Mouse (Mus musculus): Measurements from ENCODE around the gene Ccdc194.

The Ccdc194 gene

DNA sequence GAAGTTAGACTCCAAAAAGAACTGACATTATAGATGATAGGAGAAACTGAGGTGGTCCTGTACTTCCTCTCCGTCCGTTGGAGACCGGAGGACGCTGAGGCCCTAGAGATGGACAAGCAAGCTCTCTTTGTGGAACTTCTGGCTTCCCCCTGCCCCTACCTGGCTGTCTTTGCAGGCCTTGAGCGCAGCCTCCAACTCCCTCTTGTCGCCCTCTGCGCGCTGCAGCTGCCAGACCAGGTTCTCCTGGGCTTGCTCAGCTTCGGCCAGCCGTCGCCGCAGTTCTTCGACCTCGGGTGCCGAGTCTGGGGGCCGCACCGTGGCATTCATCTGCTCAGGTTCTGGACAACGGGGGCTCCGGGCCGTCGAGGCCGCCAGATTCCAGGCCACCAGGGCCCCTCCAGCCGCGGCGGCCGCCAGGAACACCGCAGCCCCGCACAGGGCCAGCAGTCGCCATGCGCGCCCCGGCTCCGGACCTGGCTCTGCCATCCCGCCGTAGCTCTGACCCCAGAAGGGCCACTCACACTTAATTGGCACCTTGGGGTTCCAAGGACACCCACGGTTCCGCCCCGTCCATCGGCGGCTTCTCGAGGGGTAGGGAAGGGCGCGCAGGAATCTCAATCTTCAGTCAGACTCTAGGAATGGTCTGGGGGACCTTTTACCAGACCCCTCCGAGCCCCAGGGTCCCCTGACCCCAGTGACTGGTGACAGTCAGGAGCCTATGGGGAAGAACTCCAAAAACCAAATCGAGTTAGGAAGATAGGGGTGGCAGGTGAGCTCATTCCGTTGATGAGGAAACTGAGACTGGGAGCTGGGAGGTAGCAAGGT, at the start of gene Ccdc194:
TSS of gene Ccdc194 (minus strand) at position 486 of the 825 bp plus-strand sequence.
- in situ Hi-C loops (cut with MseI, MboI), result no loop called here

- in situ Hi-C loops (cut with MseI, MboI), result no loop called here
Observed at GRCm38 (mm10) chr8:71575020-71575419, 49.5 kb upstream of the Ccdc194 start.

- in situ Hi-C loops (cut with MseI, MboI), result no loop called here
Observed at GRCm38 (mm10) chr8:71574426-71574825, 48.9 kb upstream of the Ccdc194 start.

GRCm38 (mm10) chr8:71572847-71573633, 47.5 kb upstream of the Ccdc194 start:
- in situ Hi-C loops (cut with MseI, MboI), result no loop called here

DNA sequence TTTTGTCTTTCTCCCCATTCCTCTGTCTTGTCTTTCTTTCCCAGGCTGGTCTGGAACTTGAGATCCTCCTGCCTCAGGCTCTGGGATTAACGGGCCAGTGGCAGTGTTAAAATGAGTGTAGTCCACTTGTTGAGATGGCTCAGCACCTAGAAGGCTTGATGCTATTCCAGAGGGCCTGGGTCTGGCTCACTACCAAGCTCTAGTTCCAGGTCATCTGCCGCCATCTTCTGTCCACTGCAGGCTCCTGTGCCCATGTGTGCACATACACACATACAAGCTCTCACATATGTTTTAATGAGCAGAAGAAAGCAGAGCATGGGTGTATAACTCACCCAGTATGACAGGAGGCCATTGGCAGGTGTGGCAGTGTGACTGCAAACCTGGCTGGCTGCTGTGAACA, 46.6 kb upstream of the Ccdc194 start:
- in situ Hi-C loops (cut with MseI, MboI), result no loop called here

DNA sequence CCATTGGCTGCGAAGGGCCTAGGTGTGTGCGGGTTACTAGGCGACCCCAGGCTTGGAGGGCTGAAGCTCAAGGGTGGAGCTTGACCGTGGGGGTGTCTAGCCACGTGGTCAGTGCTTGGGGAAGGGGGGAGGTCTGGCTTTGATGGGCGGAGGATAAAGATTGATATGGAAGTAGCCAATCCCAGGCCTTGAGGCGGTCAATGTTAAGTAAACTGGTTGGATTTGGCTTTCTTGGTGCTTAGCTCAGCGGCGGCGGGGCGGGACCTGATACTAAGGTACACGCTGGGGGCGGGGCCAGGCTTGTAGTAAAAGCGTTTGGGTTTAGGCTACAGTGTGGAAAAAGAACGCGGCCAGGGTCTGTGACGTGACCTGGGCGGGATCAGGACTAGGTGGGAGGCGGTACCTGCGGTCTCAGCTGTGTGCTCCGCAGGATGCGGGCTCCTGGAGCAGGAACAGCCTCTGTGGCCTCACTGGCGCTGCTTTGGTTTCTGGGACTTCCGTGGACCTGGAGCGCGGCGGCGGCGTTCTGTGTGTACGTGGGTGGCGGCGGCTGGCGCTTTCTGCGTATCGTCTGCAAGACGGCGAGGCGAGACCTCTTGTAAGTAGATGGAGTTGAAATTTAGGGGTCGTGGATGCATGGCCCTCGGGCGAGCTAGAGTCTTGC, 44.9 kb upstream of the Ccdc194 start:
- in situ Hi-C loops (cut with MseI, MboI), result no loop called here

GRCm38 (mm10) chr8:71569366-71570290, 44.1 kb upstream of the Ccdc194 start:
- in situ Hi-C loops (cut with MseI, MboI), result loop anchor here (10.0 kb wide), 2 partner anchors 85 to 95 kb away; no protein-coding TSS in a partner anchor

GRCm38 (mm10) chr8:71568941-71569340, 43.4 kb upstream of the Ccdc194 start:
- in situ Hi-C loops (cut with MseI, MboI), result loop anchor here (10.0 kb wide), 2 partner anchors 86 to 96 kb away; no protein-coding TSS in a partner anchor

- in situ Hi-C loops (cut with MseI, MboI), result loop anchor here (10.0 kb wide), 2 partner anchors 86 to 96 kb away; no protein-coding TSS in a partner anchor
Observed at GRCm38 (mm10) chr8:71568387-71568937, 43.0 kb upstream of the Ccdc194 start, which contains the start of gene Slc27a1. TSS of gene Slc27a1 (plus strand) at chr8:71568882.

DNA sequence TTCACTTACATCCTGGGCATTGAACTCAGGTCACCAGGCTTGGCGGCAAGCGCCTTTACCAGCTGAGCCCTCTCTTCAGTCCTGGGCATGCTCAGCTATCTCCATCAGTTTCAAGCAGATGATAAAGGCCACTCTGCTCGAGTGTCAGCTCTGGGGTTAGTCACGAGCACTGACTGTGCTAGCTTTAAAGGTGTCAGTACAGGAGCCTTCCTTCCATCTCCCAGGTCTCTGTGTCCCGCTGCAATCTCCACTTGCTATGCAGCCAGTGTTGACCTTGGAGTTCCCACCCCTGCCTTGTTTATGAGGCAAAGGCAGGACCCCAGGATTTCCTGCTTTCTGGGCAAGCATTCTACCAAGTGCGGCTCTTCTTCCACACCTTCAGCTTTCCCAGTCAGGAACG, 42.1 kb upstream of the Ccdc194 start:
- in situ Hi-C loops (cut with MseI, MboI), result loop anchor here (10.0 kb wide), 2 partner anchors 87 to 97 kb away; no protein-coding TSS in a partner anchor

GRCm38 (mm10) chr8:71566501-71566900, 41.0 kb upstream of the Ccdc194 start, which contains the start of gene Nxnl1:
TSS of gene Nxnl1 (minus strand) at chr8:71566601.
- in situ Hi-C loops (cut with MseI, MboI), result loop anchor here (10.0 kb wide), 2 partner anchors 88 to 98 kb away; no protein-coding TSS in a partner anchor

- in situ Hi-C loops (cut with MseI, MboI), result loop anchor here (5.0 to 10.0 kb wide), 3 partner anchors 33 to 101 kb away; partner anchors contain the start of gene Fam129c (in 1 of the 2)
Observed at GRCm38 (mm10) chr8:71563992-71564391, 38.5 kb upstream of the Ccdc194 start.

- in situ Hi-C loops (cut with MseI, MboI), result loop anchor here (5.0 to 10.0 kb wide), 3 partner anchors 35 to 102 kb away; partner anchors contain the start of gene Fam129c (in 1 of the 2)
Observed at GRCm38 (mm10) chr8:71562751-71563150, 37.2 kb upstream of the Ccdc194 start.

DNA sequence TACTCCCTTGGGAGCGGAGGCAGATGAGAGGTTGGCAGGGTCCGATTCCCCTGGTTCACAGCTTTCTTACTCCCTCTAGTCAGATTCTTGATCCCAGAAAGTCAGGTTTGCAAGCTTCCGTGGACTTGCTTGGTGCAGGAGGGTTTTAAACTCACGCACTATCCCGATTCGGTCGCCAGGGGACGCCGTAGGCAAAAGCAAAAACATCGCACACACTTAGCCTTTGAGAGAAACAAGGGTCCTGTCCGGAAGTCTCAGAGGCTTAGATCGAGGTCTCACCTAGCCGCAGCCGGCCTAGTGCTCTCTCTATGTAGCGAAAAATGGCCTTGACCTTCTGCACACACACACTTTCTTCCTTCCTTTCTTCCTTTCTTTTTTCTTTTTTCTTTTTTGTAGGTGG, 35.9 kb upstream of the Ccdc194 start:
- in situ Hi-C loops (cut with MseI, MboI), result loop anchor here (5.0 to 10.0 kb wide), 3 partner anchors 36 to 103 kb away; partner anchors contain the start of gene Fam129c (in 1 of the 2)

GRCm38 (mm10) chr8:71560765-71561164, 35.3 kb upstream of the Ccdc194 start:
- in situ Hi-C loops (cut with MseI, MboI), result loop anchor here (5.0 to 10.0 kb wide), 3 partner anchors 37 to 104 kb away; partner anchors contain the start of gene Fam129c (in 1 of the 2)

DNA sequence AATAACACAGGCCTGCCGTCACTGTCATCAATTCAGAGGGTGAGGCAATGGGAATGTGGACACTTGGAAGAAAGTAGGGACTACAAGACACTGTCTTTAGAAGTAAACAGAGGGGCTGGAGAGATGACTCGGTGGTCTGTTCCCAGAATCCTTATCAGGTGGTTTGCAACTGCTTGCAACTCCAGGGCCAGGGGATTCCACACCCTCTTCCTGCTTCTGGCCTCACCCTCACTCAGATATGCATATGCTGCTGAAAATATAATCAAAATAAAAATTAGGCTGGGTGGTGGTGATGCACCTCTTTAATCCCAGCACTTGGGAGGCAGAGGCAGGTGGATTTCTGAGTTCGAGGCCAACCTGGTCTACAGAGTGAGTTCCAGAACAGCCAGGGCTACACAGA, 34.6 kb upstream of the Ccdc194 start:
- in situ Hi-C loops (cut with MseI, MboI), result loop anchor here (5.0 to 10.0 kb wide), 3 partner anchors 37 to 105 kb away; partner anchors contain the start of gene Fam129c (in 1 of the 2)

DNA sequence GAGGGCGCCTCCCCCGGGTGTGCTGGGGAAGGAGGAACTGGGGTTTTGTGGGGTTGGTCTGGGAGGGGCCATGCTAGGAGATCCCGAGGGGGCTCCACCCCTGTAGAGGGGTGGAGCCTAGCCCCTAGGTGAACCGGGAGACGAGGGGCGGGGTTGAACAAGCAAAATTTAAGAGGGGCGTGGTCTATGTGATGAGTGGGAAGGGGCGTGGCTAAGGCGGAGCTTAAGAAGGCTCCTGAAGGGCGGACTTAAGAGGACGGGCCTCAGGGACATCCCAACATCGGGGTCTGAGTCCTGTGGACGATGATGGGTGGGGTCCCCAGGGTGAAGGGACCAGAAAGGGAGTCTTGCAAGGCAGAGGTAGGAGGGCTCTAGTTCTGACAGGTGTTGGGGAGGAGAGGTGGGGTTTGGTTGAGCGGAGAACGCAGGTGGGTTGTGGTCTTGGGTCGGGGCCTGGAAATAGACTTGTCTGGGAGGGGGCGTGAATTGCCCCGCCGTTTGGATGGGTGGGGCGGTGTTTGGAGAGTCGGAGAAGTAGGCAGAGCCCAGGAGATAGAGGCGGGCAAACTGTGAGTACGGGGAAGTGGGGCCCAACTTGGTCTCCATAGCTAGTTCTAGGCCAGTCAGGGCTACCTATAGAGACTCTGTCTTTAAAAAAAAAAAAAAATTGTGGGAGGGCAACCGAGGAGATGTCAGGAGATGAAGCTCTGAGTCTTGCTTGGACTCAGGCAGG, 33.6 kb upstream of the Ccdc194 start:
- in situ Hi-C loops (cut with MseI, MboI), result no loop called here

DNA sequence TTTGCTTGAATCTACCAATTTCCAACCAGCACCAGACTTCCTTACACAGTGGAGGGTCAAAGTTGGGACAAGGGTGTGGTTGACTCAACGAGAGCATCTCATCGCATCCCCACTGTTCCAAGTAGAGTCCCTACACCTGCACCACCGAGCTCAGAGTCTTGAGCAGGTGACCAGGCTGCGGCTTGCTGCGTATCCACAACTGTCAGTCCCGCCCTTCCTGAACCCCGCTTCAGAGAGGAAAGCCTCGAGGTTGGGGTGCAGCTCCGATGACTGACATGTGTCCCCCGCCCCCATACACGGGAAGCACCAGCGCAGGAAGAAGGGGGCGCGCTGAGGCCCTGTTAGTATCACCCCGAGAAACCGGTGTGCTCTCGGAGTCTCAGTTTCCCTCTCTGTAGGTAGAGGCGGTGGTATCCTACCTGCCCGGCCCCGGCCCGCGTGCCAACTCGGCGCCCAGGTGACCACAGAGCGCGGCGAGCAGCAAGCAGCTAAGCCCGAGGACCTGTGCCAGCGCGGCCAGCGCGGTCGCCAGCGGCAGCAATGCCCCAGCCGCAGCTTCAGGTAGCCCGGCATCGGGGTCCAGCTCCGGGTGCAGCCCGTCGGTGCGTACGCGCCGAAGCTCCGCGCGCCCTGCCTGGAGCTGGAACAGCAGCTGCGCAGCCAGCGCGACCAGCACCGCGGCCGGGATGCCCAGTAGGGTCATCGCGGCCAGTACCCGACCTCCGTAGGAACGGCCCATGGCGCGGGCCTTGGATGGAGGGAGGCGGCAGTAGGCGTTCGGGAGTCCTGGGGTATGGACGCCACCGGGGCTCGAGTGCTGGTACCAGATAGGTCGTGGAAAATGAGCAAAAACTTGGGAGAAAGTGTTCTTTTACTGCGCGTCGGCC, 32.8 kb upstream of the Ccdc194 start, which contains the start of gene Tmem221:
TSS of gene Tmem221 (minus strand) at position 801 of the 887 bp plus-strand sequence.
- in situ Hi-C loops (cut with MseI, MboI), result no loop called here

Measured in mouse trophoblast stem cell (cell line).